Mouse (Mus musculus) right cerebral cortex, adult 2 months (tissue): ENCODE measurements at regions not wholly inside any gene's neighbourhood (a gene's known extent, or its start where the extent isn't known, plus 50 kb on each side); places are given as distances from the start of the nearest gene placed in this dataset.
A peak's percentile ranks its signal among the peaks of the same experiment; 100 is the strongest.

Experiments
- DNase-seq, 2 experiments: peaks; one replicate each; pipeline ENCODE4 v3.0.0; 2021 to 2022; ENCODE audit warnings: low spot score in 2 of 2

DNA sequence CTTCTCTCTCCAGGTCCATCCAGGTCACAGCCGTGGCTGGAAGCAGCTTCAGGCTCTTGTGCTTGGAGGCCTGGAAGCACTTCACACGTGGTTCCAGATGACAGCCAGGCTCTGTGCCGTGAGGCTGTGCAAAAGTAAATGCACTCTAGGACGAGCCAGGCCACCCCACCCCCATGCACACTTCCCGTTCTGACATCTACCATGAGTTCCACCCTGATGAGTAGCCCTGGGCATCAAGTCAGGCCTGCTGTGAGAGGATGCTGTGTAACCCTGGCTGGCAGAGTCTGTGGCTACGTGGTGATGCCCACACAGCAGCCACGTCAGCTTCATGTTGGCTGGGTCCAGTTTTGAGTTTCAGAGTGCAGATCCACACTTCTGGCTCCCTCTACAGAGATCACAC is 202.4 kb upstream of the Sulf2 start:
- DNase-seq: peak; percentile 14 to 48

DNA sequence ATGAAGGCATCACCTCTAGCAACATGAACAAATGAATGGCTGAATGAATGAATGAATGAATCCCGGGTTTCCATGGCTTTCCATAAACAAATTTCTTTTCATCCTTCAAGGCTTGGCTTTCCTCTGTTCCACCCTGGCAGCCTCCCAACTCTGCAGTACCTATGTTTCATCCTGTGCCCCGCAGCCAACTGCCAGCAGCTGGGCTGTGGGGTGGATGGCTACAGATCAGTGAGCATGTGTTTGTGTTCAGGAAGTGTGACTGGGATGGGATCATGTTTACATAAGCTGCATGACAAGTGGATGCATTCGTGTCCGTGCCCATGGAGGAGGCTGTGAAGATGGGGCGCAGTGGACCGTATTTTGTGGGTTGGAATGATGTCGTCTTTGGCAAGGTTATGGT is 200.5 kb upstream of the Sulf2 start:
- peak in 1 of 2 experiments; percentile 9 for DNase-seq

DNA sequence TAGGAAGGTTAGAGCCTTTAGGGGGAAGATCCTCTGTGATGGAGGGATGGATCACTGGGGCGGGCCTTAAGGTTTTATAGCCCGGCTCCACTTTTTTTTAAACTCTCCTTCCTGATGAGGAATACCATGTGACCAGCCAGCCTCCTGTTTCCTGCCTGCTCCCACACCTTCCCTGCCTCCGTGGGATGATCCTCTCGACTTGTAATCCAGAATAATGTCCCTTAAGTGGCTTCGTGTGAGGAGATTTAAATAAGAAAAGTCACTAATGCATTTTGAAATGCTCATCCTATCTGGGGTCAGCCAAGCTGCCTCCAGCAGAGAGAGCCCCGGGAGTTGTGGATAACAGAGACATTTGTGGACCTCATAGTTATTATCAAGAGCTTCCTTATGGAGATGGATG is 200.0 kb upstream of the Sulf2 start:
- no peak for DNase-seq

GRCm38 (mm10) chr2:166354391-166354790 is 198.9 kb upstream of the Sulf2 start:
- no peak for DNase-seq

DNA sequence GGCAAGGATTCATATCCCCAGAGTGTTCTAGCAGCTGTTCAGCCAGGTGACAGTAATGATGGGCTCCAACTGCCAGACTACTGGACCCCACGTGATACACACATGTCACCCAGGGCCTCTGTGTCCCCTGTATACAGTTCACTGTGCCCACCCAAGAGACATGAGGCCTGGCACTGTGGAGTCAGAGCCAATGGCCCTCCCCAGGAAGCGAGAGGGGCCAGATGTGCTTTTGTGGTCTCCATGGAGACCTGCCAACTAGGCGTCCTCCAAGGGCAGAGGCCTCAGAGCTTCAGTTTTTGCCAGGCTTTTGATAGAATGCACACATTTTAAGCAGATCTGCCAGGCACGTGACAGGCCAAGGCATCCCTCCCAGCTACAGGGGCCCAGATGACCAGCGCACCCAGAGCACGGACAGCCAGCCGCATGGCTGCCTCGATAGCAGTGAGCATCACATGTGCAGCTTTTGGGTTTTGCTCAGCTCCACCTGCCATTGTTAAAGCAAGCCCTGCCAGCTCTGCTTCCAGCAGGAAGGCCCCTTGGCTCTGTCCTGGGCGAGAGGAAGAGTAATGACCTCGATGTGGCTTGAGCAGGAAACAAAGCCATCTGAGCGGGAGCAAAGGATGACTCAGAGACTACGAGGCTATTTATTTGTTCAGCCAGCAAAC is 198.1 kb upstream of the Sulf2 start:
- no peak for DNase-seq

DNA sequence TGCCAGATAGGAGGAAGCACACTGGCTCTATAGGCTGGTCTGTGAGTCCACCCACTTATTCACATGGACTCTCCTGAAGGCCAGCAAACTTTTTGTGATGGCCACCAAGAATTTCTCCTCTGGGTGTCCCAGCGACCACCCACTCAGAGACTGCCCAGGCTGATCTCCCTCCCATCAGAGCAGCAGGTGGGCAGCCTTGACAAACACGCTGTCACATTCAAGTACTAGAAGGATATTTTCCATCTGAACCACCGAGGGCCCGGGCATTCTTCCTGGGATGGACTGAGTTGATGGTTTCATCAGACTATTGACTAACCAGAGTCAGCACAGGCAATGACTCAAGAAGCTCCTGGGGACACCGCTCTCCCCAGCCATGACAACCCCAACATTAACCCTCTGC is 196.5 kb upstream of the Sulf2 start:
- no peak for DNase-seq

DNA sequence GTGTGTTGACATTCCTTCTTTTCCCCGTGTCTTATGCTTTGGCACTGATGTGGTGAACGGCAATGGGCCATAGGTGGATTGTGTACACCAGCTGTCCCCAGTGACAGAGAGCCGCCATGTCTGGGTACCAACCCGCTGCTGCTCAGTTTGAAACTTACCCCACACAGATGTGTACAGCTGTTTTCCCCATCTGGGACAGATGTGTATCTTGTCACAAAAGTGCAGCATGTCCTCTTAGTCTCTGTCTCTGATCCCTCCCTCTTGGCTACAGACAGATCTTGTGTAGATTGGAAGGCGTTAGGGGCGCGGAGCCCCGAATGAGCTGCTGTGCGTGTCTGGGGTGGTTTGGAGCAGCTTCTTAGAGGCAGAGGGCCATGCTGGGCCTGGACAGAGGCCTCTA is 196.1 kb upstream of the Sulf2 start:
- no peak for DNase-seq

GRCm38 (mm10) chr2:166348654-166349053 is 193.2 kb upstream of the Sulf2 start:
- no peak for DNase-seq

DNA sequence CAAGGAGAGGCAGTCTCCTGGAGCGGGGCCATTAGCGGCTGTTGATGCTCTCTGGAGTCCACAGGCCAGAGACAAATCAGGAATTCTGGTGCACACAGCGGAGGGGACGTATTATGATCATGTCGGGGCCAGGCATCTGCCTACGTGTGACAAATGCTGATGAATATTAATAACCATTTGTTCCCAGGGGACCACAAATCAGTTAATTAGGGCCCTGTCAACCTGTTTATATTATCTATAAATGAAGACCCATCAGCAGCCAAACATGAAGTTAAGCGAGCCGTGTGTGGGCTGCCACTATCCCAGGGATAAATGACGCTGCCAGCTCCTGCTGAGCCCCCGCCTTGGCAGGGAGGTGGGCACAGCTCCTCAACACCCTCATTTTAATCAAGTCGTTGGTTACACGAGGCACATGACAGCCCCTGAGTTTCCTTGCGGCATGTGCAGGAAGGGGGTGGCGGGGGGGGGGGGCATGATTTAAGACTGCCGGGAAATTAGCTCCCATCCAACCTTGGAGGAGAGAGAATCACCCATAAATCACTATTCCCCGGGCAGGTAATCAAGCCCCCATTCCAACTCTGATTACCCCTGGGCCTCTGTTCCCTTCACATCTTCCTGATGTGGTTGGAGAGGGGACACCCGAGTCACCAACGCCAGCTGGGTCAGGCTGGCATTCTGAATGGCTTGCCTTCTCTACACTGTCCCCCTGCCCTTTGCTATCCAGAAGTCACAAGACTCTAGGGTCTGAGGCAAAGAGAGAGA is 191.1 kb upstream of the Sulf2 start:
- DNase-seq: peak in 1 of 2 experiments; percentile 38

DNA sequence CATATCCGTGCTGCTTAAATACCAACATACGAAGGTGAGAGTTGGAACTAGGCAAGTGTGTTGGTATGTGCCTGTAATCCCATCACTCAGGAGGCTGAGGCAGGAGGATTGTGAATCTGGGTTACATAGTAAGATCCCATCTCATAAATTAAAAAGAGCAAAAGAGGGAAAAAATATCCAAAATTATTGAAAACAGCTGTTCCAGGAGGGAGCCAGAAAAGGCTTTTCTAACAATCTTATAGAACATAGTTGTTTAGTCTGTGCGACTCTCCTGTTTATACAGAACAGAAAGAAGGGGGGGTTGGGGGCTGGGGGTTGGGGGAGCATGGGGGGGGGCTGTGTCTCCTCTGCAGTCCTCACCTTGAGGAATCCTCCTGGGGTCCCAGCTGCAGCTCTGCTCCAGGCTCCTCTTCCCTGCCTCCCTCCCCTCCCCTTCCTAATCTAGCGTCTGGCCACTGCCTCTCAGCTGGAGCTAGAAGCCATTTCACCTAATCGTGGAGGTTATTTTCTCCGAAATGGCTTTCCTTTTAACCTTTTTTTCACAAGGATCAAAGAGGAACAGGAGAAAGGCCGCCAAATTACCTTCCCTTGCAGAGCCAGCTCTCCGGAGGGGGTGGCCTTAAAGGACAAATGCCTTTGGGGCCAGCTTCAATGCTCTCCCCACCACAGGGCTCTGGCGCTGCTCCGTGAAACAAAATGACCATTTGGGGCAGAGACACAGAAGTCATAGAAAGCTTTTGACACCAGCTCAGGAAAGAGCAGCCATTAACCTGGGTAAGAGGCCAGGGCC is 188.3 kb upstream of the Sulf2 start:
- DNase-seq: no peak

GRCm38 (mm10) chr2:166342407-166342806 is 186.9 kb upstream of the Sulf2 start:
- DNase-seq: peak; percentile 51 to 70

DNA sequence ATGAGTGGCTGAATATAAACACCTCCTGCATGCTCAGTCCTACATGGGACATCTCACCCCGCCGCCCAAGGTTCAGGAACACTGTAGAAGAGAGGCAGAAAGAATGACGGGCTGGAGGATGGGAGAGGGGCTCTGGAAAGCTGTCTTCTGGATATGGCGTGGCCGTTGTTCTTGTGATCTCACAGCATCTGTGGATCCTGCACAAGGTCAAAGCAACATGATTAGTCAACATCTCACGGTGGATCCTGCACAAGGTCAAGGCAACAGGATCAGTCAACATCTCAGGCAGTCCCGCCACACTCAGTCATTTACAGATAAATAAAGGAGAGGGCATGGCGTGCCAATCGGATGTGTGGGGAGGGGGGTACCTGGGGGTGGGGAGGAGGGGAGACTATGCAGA is 184.7 kb upstream of the Sulf2 start:
- DNase-seq: no peak

DNA sequence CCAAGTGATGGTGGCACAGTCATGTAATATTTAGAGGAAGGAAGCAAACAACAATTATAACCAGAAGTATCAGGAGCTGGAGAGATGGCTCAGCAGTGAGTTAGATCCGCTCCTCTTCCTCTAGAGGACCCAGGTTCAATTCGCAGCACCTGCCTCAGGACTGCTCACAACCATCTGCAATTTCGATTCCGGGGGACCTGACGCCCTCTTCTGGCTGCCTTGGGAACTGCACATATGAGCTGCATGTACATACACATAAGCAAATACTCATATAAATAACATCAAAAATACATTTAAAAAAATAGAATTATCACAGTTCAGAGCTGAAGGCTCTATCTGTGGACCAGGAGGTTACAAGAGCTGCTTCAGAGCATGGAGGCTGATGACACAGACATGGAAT is 184.0 kb upstream of the Sulf2 start:
- DNase-seq: no peak

DNA sequence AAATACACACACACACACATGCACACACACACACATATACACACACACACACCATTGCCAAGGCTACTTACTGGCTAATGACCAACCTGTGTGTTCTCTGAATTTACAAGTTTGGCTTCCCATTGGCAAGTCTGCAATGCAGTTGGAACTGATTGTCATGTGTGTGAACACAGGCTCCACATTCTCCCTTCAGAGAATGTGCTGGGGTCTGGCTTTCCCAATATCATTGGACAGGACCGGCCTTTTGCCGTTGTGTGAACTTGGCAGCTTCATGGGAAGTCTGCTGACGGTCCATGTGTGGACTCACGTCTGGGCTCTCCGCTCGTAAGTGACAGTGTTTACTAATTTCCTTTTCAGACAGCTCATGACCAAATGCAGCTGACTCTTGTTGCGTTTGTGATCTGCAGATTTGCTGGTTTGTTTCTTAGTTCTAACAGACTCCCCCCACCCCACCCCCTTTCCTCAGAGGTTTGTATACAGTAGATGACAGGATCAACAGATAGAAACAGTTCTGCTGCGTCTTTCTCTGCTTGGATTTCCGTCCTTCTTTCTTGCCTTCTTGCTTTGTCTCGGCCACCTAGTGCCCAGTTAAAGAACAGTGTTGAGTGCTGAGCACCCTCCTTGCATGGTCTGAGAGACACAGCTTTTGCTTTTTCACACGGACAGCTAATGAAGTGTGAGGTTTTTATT is 183.1 kb upstream of the Sulf2 start:
- no peak for DNase-seq

DNA sequence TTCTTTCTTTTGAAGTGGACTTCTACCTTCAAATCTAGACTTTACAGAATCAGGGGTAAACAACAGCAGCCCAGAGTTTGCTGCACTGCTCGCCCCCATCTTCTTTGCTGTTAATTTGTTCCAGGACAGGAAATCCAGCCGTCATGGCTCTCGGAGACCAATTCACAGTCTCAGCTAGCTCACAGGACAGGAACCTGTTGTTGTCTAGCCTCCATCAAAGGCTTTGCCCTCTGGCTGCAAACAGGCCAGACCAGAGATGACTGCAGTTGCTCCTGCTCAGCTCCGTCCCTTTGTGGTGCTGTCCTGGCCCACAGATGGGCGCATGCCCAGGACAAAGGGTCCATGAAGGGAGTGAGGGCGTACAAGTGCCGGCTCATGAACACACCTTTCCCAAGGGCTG is 182.2 kb upstream of the Sulf2 start:
- no peak for DNase-seq

- no peak for DNase-seq
Measured at GRCm38 (mm10) chr2:166335702-166336101, 180.2 kb upstream of the Sulf2 start.

DNA sequence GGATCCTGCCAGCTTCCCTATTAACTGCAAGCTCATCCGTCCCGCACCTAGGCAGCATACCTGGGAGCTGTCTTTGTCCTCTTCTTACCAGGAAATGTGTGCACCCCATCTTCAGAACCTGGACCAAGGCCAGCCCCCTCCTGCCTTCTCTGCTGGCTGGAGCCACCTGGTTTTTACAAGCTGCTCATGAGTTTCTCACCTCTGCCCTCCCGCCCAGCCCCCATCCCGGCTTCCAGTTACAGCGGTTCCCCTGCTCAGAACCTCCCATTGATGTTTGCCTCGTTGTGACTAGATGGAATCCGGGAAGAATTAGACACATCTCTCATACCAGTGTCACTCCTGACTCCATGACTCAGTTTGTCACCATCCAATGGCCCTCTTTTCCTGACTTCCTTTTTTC is 179.1 kb upstream of the Sulf2 start:
- DNase-seq: no peak

- no peak for DNase-seq
Measured at GRCm38 (mm10) chr2:166333818-166334217, 178.4 kb upstream of the Sulf2 start.

DNA sequence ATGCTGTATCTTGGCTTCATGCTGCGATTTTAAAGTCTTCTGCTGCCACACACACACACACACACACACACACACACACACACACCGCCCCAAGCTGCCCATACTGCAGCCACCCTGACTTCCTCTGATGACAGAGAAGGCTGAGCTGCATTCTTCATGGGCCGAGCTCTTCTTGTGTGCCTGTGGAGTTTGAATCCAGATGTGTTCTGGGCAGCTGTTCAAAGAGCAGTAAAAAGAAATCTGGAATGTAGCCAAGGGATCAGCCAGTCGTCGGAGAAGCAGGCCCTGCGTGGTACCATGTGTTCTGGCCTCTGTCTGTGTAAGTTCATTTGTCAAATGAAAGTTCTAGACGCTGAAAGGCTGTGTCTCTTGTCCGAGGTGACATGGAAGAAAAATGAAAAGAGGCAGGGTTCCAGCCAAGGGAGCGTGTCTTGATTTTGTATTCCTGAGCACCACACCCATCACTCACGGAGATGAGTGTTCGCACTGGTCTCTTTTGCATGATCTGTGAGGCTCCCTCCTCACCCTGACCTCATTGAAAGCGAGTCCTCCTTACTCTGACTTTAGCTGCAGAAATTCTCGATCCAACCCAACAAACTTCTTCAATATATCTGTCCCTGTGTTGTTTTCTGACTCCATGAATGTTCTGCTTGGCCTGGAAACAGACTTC is 177.4 kb upstream of the Sulf2 start:
- no peak for DNase-seq

DNA sequence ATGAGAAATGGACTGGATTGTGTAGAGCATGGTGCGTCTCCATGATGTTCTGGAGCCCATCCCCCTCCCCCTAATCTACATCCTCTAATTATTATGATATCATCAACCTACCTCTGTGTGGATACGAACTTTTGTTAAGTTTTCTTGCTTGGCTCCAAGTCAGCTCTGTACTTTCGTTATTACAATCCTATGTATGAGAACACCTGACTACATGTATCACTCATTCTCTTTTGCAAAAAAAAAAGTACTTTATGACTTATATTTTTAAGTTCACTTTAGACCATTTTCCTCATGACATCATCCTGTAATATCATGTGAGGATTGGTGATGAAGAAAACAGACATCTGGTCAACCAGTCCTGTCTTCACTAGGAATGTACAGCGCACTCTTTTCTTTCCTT is 175.7 kb upstream of the Sulf2 start:
- no peak for DNase-seq

DNA sequence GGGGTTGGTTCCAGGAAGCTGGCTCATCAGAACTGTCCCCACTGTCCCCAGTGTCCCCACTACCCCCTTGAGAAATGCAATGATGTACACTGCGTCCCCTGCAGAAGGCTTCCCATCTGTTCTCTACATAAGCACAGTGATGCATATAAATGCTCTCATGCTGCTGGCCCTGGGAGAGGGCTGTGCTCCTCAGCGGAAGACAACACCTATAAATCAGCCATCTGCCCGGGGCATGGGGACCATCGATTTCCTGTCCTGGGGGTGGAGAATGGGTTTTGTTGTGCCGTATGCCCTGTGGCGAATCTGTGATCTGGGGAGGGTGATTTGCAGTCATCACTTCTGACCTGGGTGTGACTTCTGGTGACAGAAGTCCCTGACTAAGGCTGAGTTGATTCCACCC is 174.9 kb upstream of the Sulf2 start:
- no peak for DNase-seq
